Mouse (Mus musculus) C2C12 (cell line): ENCODE data around the gene Ywhab. TPM values are rescaled to one million over a fixed set of nuclear protein-coding genes. Genes with fewer than 3 reads are reported as not detected.

Source experiments
- H3K27me3 ChIP-seq: one replicate; pipeline ENCODE4 v1.6.1; 2011; ENCODE audit not compliant: control insufficient read depth, insufficient read depth, insufficient read length
- H3K36me3 ChIP-seq: one replicate; pipeline ENCODE4 v1.6.1; 2011; ENCODE audit not compliant: control insufficient read depth, insufficient read depth
- H3K4me3 ChIP-seq: one replicate; pipeline ENCODE4 v1.5.1; 2011; ENCODE audit warnings: mild to moderate bottlenecking, control low read depth; ENCODE audit not compliant: poor library complexity, insufficient read depth, severe bottlenecking
- H3K79me2 ChIP-seq: one replicate; pipeline ENCODE4 v1.6.1; 2011; ENCODE audit not compliant: control insufficient read depth, insufficient read depth
- H3K79me3 ChIP-seq: one replicate; pipeline ENCODE4 v1.6.1; 2011; ENCODE audit warnings: low read depth, control low read depth
- H3ac ChIP-seq: one replicate; pipeline ENCODE3; 2011; ENCODE audit warnings: low read depth; ENCODE audit not compliant: control insufficient read depth, insufficient read length
- CEBPB ChIP-seq: IDR thresholded peaks from one replicate; pipeline ENCODE4 v1.6.1; 2011; ENCODE audit warnings: low read depth, mild to moderate bottlenecking, control low read depth, moderate library complexity
- CTCF ChIP-seq: IDR thresholded peaks from one replicate; pipeline ENCODE4 v1.5.1; 2011; ENCODE audit not compliant: control insufficient read depth, insufficient read depth, insufficient read length
- FOSL1 ChIP-seq: IDR thresholded peaks from one replicate; pipeline ENCODE4 v1.8.0; 2011; ENCODE audit warnings: mild to moderate bottlenecking, low read length; ENCODE audit not compliant: poor library complexity, insufficient read depth, severe bottlenecking
- MAX ChIP-seq: IDR thresholded peaks from one replicate; pipeline ENCODE4 v1.6.1; 2011; ENCODE audit warnings: mild to moderate bottlenecking, control low read depth
- MYOD1 ChIP-seq: IDR thresholded peaks from one replicate; pipeline ENCODE4 v1.6.1; 2011; ENCODE audit warnings: low read depth; ENCODE audit not compliant: control insufficient read depth, insufficient read length
- MYOG ChIP-seq: IDR thresholded peaks from one replicate; pipeline ENCODE4 v1.6.1; 2011; ENCODE audit not compliant: control insufficient read depth, insufficient read length; ENCODE audit errors: extremely low read depth
- USF1 ChIP-seq: IDR thresholded peaks from one replicate; pipeline ENCODE4 v1.6.1; 2011; ENCODE audit warnings: low read depth, mild to moderate bottlenecking, control low read depth, moderate library complexity
- polyA plus RNA-seq: library from polyadenylated mRNA; unstranded; fragments of >200 nt; fragmentation: generic; extraction: Trizol; gene quantifications from one replicate; pipeline ENCODE4 v1.2.1, GENCODE M21; 2012; ENCODE audit warnings: missing spikeins

Ywhab gene
- polyA plus RNA-seq, 1 experiment = 114 TPM

DNA sequence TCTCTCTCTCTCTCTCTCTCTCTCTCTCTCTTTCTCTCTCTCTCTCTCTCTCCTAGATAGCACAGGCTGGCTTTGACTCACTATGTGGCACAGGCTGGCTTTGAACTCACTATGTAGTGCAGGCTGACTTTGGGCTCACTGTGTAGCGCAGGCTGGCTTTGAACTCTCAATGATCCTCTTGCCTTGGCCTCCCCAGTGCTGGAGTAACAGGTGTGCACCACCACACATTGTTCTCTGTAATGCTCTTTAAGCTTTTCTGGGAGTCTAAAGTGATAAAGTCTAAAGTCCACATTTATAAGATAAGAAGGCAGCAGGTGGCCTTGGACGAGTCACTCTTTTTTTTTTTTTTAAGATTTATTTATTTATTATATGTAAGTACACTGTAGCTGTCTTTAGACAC is 46.8 kb downstream of the Ywhab start:
- TF ChIP-seq MYOD1 = no peak
- TF ChIP-seq CTCF = no peak
- TF ChIP-seq USF1 = no peak
- no peak for TF ChIP-seq MAX
- no peak for TF ChIP-seq FOSL1
- TF ChIP-seq MYOG = no peak
- no peak for TF ChIP-seq CEBPB
- H3K79me3 ChIP-seq = no peaks in the 10 kb centered on the region

DNA sequence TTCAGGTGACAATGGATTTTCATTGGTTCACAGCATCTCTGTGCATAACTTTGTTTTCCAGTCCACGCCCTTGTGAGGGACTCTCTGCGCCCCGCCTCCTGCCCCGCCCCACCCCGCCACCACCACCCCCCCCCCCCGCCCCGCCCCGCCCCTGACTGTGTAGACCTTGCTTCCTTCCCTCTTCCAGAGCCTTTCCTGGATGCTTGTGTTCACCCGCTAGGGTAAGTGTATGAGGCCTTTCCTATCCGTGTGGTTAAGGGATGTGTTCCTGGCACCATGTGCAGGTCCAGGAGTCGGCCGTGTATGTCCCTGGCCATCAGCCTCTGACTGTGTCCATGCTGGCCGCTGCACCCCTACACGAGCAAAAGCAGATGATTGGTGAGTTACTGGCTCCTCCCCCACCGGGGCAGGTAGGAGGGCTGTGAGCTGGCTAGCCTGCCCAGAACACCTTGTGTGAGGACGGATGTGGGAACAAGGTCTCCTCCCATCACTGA is 52.5 kb downstream of the Ywhab start:
- Histone ChIP-seq H3ac (no peak overlapping the region), H3K36me3 (peaks cover 3% of the 10 kb centered on the region), H3K4me3 (no peak overlapping the region), H3K79me3 (no peaks in the 10 kb centered on the region), H3K27me3 (no peaks in the 10 kb centered on the region), H3K79me2 (no peaks in the 10 kb centered on the region)
- TF ChIP-seq FOSL1 (no peak), CEBPB (no peak), USF1 (no peak), CTCF (no peak), MYOD1 (no peak), MYOG (no peak), MAX (no peak)

More for the DNA sequence above, 46.8 kb downstream of the Ywhab start:
- Histone ChIP-seq H3K79me2 (no peaks in the 10 kb centered on the region), H3ac (no peak overlapping the region), H3K36me3 (no peaks in the 10 kb centered on the region), H3K4me3 (no peak overlapping the region), H3K27me3 (no peaks in the 10 kb centered on the region)

DNA sequence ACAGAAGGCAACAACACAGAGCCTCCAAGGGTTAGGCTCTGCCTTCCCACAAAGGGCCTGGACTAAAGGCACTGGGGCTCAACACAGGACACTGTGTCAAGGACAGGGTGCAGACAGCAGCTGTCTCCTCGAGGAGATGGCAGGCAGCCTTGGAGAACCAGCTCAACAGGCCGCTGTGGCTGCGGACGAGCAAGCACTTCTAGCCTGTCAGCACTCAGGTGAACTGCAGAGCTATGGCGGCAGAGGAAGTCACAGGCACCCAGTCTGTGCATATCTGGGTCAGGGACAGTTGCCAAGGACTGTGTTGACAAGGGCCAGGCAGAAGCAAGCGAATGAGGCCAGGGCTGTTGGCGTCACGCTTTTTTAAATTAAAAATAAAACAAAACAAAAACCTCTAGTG is 59.0 kb downstream of the Ywhab start:
- Histone ChIP-seq H3K36me3 (peaks cover 58% of the 10 kb centered on the region), H3K27me3 (no peaks in the 10 kb centered on the region), H3K79me2 (no peaks in the 10 kb centered on the region), H3K79me3 (no peaks in the 10 kb centered on the region), H3K4me3 (no peak overlapping the region), H3ac (peak overlapping the region; percentile 6)
- TF ChIP-seq MAX (no peak), FOSL1 (no peak), CEBPB (no peak), CTCF (no peak), MYOG (no peak), MYOD1 (no peak), USF1 (no peak)

DNA sequence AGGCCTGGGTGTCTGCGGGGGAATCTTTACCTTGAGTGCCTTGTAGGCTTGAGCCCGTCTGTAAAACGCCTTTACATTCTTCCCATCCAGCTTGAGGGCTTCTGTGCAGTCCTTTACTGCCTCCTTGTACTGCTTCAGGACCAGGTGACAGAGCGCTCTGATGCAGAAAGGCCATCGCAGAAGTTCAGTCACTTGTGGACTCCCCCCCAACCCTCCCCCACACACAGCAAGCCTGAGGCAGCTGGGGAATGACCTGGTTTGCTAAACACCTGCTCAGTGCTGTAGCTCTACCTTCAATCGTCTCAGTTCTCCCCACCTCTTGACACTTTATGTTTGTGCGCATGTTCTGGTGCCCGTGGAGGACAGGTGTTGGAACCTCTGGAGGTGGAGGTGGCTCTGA is 59.9 kb downstream of the Ywhab start:
- Histone ChIP-seq H3K27me3 (no peaks in the 10 kb centered on the region), H3K79me3 (no peaks in the 10 kb centered on the region), H3ac (no peak overlapping the region), H3K79me2 (no peaks in the 10 kb centered on the region), H3K36me3 (peaks cover 68% of the 10 kb centered on the region), H3K4me3 (no peak overlapping the region)
- no peak for TF ChIP-seq MYOD1

DNA sequence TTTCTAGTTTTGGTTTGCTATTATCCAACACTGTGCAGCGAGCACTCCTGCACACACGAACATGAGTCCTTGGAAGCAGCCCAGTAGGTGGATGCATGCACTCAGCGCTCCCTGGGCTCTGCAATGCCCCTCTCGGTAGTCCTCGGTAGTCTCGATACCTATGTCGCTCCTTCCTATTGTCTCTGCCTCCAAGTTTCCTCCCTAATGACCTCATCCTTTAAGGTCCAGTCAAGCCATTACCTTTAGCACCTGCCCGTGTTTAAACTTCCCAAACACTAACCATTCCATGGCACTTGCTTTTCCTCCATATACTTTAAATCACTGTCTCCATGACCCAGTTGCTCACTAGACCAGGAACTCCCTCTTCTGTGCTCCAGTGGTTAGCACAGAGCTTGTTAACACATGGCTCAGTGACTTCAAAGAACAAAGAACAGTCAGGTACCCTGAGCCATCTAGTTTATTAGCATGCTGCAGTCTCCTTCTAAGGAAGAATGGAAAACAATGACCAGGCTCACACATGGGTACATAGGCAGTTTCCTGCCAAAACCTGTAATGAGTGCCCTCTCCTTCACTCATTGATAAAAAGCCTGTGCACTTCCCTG is 65.0 kb downstream of the Ywhab start:
- no peaks in the 10 kb centered on the region for H3K79me2 ChIP-seq
- no peaks in the 10 kb centered on the region for H3K27me3 ChIP-seq
- no peak for TF ChIP-seq CEBPB
- TF ChIP-seq MYOD1 = no peak
- TF ChIP-seq FOSL1 = no peak
- TF ChIP-seq CTCF = no peak
- no peak for TF ChIP-seq MAX
- TF ChIP-seq USF1 = no peak
- TF ChIP-seq MYOG = no peak
- H3ac ChIP-seq = no peak overlapping the region
- H3K79me3 ChIP-seq = no peaks in the 10 kb centered on the region
- H3K4me3 ChIP-seq = no peak overlapping the region
- H3K36me3 ChIP-seq = peaks cover 83% of the 10 kb centered on the region

Other genes starting within 250 kb of the Ywhab start
- gene Ada, start 244.7 kb upstream of the Ywhab start, polyA plus RNA-seq = 3.3 TPM
- 0.78 TPM for gene Ccn5, start 174.1 kb upstream of the Ywhab start, polyA plus RNA-seq
- not detected for gene Kcnk15, start 141.3 kb upstream of the Ywhab start, polyA plus RNA-seq
- not detected for gene Rims4, start 76.3 kb upstream of the Ywhab start, polyA plus RNA-seq
- gene Pabpc1l, start 30.5 kb downstream of the Ywhab start, polyA plus RNA-seq = 0.60 TPM
- 9.5 TPM for gene Stk4, start 75.4 kb downstream of the Ywhab start, polyA plus RNA-seq
- 19.3 TPM for gene Tomm34, start 76.2 kb downstream of the Ywhab start, polyA plus RNA-seq
- not detected for gene Kcns1, start 176.2 kb downstream of the Ywhab start, polyA plus RNA-seq
- not detected for gene Wfdc5, start 187.8 kb downstream of the Ywhab start, polyA plus RNA-seq
- not detected for gene Wfdc12, start 195.6 kb downstream of the Ywhab start, polyA plus RNA-seq
- gene Wfdc15a, start 205.2 kb downstream of the Ywhab start, polyA plus RNA-seq = 0.76 TPM
- gene Wfdc15b, start 226.7 kb downstream of the Ywhab start, polyA plus RNA-seq = not detected
- not detected for gene Svs2, start 243.5 kb downstream of the Ywhab start, polyA plus RNA-seq